Mouse (Mus musculus): ENCODE measurements around the gene Rnf123. TPM values are rescaled to one million over a fixed set of nuclear protein-coding genes. Genes with fewer than 3 reads are reported as not detected.
"Not testable (repeated sequence)": the region's sequence is repeated elsewhere in the genome, so short reads cannot be mapped to it uniquely, and the experiment has no call there.

The Rnf123 gene
- total RNA-seq, 2 experiments from 2014 or later = 128 to 157 TPM

DNA sequence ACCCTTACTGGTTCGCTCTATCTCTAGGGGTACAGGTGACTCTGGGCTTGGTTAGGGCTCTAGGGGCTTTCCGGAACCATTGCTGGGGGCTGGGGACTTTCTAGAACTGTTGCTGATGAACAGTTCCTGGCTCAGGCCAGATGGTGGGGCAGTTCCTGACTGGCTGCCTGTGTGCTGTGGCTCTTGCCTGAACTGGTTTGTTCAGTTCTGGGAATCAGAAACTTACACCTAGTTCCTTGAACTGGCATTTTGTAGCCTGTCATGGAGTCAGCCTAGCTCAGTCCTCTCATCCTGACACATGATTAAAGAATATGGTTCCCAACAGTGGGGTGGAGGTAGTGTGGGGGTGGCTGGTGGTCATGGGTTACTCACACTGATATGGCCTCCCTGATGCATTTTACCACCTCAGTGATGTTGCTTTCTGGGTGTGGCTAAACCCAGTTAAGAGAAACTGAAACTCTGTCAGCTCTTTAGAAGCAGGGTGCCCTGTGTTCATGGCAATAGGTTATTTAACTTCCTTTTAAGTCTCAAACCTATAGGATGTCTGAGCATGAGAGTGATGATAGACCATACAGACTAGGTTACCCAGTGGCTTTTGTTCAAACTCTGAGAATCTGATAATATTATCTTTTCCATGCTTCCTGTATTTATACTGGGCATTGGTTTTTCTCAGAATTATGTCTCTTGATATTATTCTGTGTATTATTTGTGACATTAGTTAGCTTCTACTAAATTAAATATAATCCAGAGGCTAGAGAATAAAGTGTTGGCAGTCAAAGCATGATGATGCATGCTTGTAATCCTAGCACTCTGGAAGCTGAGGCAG lies 47.6 kb downstream of the Rnf123 start:
- no peak for TF ChIP-seq CTCF (IDR thresholded peaks at IDR 0.05)
- DNase-seq = no peak
- no peak overlapping the region for H3K4me3 ChIP-seq
- intact Hi-C loops (cut with DNase I) = no loop called here
- no peak overlapping the region for H3K27ac ChIP-seq

DNA sequence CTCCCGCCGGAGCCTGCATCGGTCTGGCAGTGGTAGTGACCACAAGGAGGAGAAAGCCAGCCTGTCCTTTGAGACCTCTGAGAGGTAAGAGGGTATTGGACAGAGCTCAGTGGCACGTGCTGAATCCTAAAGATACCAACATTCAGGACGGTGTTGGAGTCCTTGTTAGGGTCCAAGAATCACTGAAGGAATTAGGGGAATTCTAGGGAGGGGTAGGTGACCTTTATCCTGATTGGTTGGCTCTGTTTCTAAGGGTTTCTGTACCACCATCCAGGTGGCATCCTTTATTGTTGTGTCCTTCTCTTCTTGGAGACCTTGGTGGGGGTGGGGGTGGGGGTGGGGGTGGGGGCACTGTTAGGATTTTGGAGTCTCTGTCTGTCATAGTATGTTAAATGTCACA lies 51.0 kb downstream of the Rnf123 start:
- intact Hi-C loops (cut with DNase I) = no loop called here
- no peak for TF ChIP-seq CTCF (IDR thresholded peaks at IDR 0.05)
- H3K4me3 ChIP-seq = no peak overlapping the region
- DNase-seq = no peak
- no peak overlapping the region for H3K27ac ChIP-seq

DNA sequence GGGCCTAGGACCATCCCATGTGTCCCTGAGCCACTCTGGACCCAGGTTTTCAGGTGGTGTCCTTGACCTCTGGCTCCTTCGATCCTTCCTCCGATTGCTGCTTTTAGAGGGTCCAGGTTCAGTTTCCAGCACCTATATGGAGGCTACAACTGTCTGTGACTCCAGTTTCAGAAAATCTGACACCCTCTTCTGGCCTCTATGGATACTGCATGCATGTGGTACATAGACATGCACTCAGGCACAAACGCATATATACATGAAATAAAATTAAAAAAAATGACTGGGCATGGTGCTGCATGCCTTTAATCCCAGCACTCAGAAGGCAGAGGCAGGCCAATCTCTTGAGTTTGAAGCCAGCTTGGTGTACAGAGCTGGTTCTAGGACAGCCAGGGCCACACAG lies 55.3 kb downstream of the Rnf123 start:
- no peak overlapping the region for H3K4me3 ChIP-seq
- DNase-seq = no peak
- intact Hi-C loops (cut with DNase I) = no loop called here
- 0 out of 2 replicates have a peak, but pooled peaks have one; percentile 7 for TF ChIP-seq CTCF (IDR thresholded peaks at IDR 0.05)
- H3K27ac ChIP-seq = no peak overlapping the region

DNA sequence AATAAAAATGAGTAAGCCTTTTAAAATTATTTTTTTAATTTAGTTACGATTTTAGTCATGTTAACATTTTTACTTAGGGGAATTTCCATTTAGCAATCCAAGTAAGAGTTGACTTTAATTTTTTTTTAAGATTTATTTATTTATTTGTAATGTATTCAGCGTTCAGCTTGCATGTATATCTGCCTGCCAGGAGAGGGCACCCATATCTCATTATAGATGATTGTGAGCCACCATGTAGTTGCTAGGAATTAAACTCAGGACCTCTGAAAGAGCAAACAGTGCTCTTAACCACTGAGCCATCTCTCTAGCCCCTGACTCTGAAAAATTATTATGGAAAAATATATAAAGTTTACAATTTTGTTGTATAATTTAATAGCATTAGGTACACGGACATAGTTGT lies 56.6 kb downstream of the Rnf123 start:
- no peak for DNase-seq
- intact Hi-C loops (cut with DNase I) = no loop called here
- TF ChIP-seq CTCF (IDR thresholded peaks at IDR 0.05) = peak; percentile 25; the same call in 1 of the 2 replicates
- no peak overlapping the region for H3K4me3 ChIP-seq
- H3K27ac ChIP-seq = no peak overlapping the region

DNA sequence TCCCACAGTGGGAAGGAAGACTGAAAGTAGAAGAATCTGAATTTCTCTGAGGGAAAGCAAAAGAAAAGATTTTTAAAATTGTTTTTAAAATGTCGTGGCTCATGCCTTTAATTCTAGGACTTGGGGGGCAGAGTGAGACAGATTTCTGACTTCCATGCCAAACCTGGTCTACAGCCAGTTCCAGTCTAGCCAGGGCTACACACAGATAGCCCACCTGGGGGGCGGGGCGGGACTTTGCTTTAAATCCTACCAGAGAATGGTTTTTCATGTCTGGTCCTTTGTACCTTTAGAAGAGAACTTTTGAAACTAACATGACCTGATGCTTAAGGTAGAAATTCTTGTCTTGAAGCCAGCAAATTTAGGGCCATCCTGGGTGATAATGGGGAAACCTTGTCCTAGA lies 59.9 kb downstream of the Rnf123 start:
- no peak for TF ChIP-seq CTCF (IDR thresholded peaks at IDR 0.05)
- DNase-seq = no peak
- intact Hi-C loops (cut with DNase I) = no loop called here
- Histone ChIP-seq H3K27ac (0 out of 2 replicates have a peak overlapping the region, but pooled peaks have one; percentile 4), H3K4me3 (no peak overlapping the region)

DNA sequence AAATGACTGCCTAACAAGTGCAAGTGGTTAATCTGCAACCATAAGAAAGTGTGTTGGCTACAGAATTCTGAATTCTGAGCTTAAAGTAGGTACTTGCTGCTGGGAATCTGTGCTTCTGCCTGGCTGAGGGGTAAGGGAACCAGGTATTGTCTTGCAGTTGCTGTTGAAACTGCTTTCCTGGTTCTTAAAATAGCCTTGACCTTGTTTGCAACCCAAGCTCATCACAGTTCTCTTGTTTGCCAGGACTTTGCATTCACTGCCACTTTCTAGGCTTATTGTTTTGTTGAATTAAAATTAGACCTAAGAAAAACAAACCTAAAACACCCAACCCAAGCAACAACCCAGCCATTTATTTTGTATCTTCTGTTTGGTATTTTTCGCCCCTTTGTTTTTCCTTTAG lies 62.4 kb downstream of the Rnf123 start:
- H3K4me3 ChIP-seq = peak overlapping the region; percentile 42
- peak overlapping the region; percentile 86 for H3K27ac ChIP-seq
- TF ChIP-seq CTCF (IDR thresholded peaks at IDR 0.05) = no peak
- no peak for DNase-seq
- intact Hi-C loops (cut with DNase I) = no loop called here

DNA sequence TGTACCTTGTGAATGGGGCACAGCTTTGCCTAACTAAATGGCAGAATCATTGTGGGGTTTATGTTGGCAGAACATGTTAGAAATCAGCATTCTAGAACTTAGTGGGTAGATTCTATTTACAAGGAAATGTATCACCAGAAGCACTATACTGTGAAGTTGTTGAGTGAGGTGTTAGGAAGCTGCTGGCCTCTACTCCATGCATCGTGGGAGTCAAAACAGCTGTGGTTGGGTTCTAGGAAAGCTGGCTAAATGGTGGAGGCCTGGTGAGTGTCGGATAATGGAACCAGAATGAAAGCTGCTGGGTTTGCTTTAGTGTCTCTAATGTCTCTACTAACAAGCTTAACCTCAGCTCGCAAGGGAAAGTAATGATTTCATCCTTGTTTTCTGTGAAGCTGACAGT lies 66.0 kb downstream of the Rnf123 start:
- H3K27ac ChIP-seq = peak overlapping the region; percentile 28; the same call in 1 of the 2 replicates
- intact Hi-C loops (cut with DNase I) = no loop called here
- DNase-seq = no peak
- no peak overlapping the region for H3K4me3 ChIP-seq
- no peak for TF ChIP-seq CTCF (IDR thresholded peaks at IDR 0.05)

DNA sequence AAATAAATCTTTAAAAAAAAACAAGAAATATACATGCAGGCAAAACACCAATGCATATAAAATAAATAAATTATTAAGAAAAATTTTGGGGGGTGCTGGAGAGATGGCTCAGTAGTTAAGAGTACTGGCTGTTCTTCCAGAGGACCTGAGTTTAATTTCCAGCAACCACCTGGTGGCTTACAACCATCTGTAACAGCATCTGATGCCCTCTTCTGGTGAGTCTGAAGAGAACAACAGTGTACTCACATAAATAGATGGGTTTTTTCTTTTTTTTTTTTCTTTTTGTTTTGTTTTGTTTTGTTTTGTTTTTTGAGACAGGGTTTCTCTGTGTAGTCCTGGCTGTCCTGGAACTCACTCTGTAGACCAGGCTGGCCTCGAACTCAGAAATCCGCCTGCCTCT lies 69.6 kb downstream of the Rnf123 start:
- intact Hi-C loops (cut with DNase I); DNase-seq; H3K4me3 ChIP-seq; H3K27ac ChIP-seq: not testable (repeated sequence)
- TF ChIP-seq CTCF (IDR thresholded peaks at IDR 0.05) = peak; percentile 17; the same call in 1 of the 2 replicates

DNA sequence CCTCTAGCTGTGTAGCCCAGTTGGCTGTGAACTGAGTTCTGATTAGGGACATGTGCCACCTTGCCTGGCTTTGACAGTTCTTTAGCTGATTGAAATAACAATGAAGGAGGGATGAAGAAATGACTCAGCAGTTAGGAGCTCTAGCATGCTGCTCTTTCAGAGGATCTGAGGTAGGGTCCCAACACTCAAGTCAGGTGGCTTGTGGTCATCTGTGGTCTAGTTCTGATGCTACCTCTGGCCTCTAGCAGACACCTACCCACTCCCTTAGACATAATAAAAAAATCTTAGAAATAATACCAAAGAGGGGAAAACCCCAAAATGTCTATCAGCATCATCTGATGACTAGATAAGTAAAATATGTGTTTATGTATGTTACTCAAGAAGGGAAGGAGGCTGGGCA lies 72.8 kb downstream of the Rnf123 start:
- DNase-seq = no peak
- Histone ChIP-seq H3K27ac (0 out of 2 replicates have a peak overlapping the region, but pooled peaks have one; percentile 31), H3K4me3 (no peak overlapping the region)
- TF ChIP-seq CTCF (IDR thresholded peaks at IDR 0.05) = no peak
- intact Hi-C loops (cut with DNase I) = no loop called here

DNA sequence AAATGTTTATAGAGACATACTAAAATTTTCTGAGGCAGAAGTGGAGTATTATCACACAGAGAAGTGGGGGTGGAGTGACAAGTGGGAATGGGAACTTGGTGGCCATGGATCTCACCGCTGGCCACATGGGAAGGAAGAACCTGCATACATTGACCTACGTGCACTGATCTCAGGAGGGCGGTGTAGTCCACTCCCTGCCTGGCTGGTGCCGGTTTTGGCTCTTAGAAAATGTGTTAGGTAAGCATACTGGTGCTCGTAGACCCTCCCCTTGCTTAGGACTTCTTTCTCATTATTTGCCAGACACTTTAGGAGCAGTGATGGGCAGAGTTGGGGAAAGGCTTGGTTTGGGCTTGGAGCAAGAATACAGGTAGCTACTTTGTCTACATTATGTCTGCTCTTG lies 75.1 kb downstream of the Rnf123 start:
- intact Hi-C loops (cut with DNase I) = no loop called here
- no peak for DNase-seq
- Histone ChIP-seq H3K4me3 (no peak overlapping the region), H3K27ac (no peak overlapping the region)
- TF ChIP-seq CTCF (IDR thresholded peaks at IDR 0.05) = no peak

DNA sequence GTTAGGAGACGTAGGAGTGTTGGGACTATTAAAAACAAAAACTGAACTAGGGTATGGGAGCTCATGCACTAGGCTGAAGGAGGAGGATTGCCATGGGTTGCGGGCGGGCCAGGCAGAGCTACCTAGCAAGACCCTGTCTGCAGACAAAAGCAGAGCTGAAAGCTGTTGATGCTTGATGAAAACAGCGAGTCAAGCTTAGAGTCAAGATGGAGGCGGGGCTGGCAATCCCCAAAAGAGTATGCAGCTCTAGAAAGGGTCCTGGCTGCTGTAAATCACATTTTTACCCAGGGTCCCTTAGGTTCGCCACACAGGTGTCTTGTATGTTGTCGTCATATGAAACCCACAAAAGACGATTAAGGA lies 79.6 kb downstream of the Rnf123 start:
- TF ChIP-seq CTCF (IDR thresholded peaks at IDR 0.05) = no peak
- DNase-seq = no peak
- peak overlapping the region; percentile 77 for H3K4me3 ChIP-seq
- intact Hi-C loops (cut with DNase I) = loop anchor here (5.0 kb wide), 1 partner anchor 41 kb away; no protein-coding TSS in a partner anchor
- peak overlapping the region; percentile 99 for H3K27ac ChIP-seq

DNA sequence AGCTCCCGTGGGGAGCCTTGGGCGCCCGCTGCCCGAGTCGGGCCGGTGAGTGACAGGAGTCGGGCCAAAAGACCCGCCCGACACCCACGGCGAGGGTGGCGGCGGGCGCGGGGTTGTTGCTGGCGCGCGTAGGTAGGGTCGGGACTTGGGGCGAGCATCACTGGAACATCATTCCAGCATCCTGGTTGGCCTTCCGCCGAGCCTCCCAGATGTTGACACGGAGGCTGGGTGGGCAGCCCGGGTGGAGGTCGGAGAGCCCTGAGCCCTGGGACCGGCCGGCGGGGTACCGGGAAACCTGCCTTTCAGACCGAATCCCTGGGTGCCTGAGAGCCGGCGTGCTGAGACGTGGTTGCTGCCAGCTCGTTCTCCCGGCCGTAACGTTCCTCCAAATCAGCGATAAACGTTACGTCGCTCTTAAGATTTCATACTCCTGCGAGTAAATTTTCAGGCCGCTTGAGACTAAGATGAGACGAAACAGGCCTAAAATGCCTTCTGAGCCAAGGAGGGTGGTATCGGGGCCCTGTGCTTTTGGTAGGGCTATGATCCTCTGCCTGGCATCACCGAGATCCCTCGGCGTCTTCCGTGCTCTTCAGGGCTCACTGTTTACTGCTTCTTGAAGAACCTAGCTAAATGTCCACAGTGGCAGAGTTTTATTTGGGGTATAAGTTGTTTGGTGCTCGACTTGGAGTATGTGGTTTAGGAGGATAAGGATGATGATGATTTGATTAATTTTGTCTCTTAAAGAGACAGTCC lies 80.2 kb downstream of the Rnf123 start:
- intact Hi-C loops (cut with DNase I) = loop anchor here (5.0 kb wide), 1 partner anchor 41 kb away; no protein-coding TSS in a partner anchor
- DNase-seq = no peak
- peak overlapping the region; percentile 99 for H3K27ac ChIP-seq
- peak overlapping the region; percentile 77 for H3K4me3 ChIP-seq
- TF ChIP-seq CTCF (IDR thresholded peaks at IDR 0.05) = no peak
